Mouse (Mus musculus): ENCODE data around the gene Foxa1.
A peak's percentile ranks its signal among the peaks of the same experiment; 100 is the strongest.

Foxa1 gene

GRCm38 (mm10) chr12:57546415-57547201, at the start of gene Foxa1:
Gene Foxa1, minus strand, starts transcription at chr12:57546916.
- no peak for DNase-seq (ENCODE audit: low spot score in 2 of 2)

- DNase-seq (ENCODE audit: low spot score in 2 of 2): peak in 1 of 2 experiments; percentile 18
These were observed 29.4 kb upstream of the Foxa1 start for GRCm38 (mm10) chr12:57575931-57576628.

GRCm38 (mm10) chr12:57572415-57572814, 25.7 kb upstream of the Foxa1 start:
- no peak for DNase-seq (ENCODE audit: low spot score in 2 of 2)

GRCm38 (mm10) chr12:57571773-57572172, 25.1 kb upstream of the Foxa1 start:
- DNase-seq (ENCODE audit: low spot score in 2 of 2): no peak

- no peak for DNase-seq (ENCODE audit: low spot score in 2 of 2)
These were observed 17.2 kb upstream of the Foxa1 start, which contains the start of gene Ttc6 for GRCm38 (mm10) chr12:57563909-57564308. Gene Ttc6, plus strand, starts transcription at chr12:57564113.

GRCm38 (mm10) chr12:57554091-57554490, 7.4 kb upstream of the Foxa1 start:
- DNase-seq (ENCODE audit: low spot score in 2 of 2): no peak

GRCm38 (mm10) chr12:57552286-57552685, 5.6 kb upstream of the Foxa1 start:
- DNase-seq (ENCODE audit: low spot score in 2 of 2): no peak

GRCm38 (mm10) chr12:57550881-57551280, 4.2 kb upstream of the Foxa1 start:
- no peak for DNase-seq (ENCODE audit: low spot score in 2 of 2)

- DNase-seq (ENCODE audit: low spot score in 2 of 2): peak in 1 of 2 experiments; percentile 9
These were observed 3.6 kb upstream of the Foxa1 start for GRCm38 (mm10) chr12:57550181-57550808.

- DNase-seq (ENCODE audit: low spot score in 2 of 2): no peak
These were observed 3.0 kb upstream of the Foxa1 start for GRCm38 (mm10) chr12:57549667-57550160.

GRCm38 (mm10) chr12:57548981-57549666, 2.4 kb upstream of the Foxa1 start:
- no peak for DNase-seq (ENCODE audit: low spot score in 2 of 2)

GRCm38 (mm10) chr12:57548352-57548980, 1.8 kb upstream of the Foxa1 start:
- DNase-seq (ENCODE audit: low spot score in 2 of 2): peak in 1 of 2 experiments; percentile 8

- DNase-seq (ENCODE audit: low spot score in 2 of 2): no peak
These were observed 1.2 kb upstream of the Foxa1 start for GRCm38 (mm10) chr12:57547890-57548289.

GRCm38 (mm10) chr12:57545371-57546241, 1.1 kb downstream of the Foxa1 start:
- no peak for DNase-seq (ENCODE audit: low spot score in 2 of 2)

GRCm38 (mm10) chr12:57544641-57545370, 1.9 kb downstream of the Foxa1 start:
- DNase-seq (ENCODE audit: low spot score in 2 of 2): peak in 1 of 2 experiments; percentile 36

- peak in 1 of 2 experiments; percentile 6 for DNase-seq (ENCODE audit: low spot score in 2 of 2)
These were observed 3.1 kb downstream of the Foxa1 start for GRCm38 (mm10) chr12:57543627-57543991.

GRCm38 (mm10) chr12:57542746-57543626, 3.7 kb downstream of the Foxa1 start:
- DNase-seq (ENCODE audit: low spot score in 2 of 2): peak in 1 of 2 experiments; percentile 4

GRCm38 (mm10) chr12:57541931-57542745, 4.6 kb downstream of the Foxa1 start:
- peak in 1 of 2 experiments; percentile 24 for DNase-seq (ENCODE audit: low spot score in 2 of 2)

Measured in frontal cortex, postnatal 36 days (tissue).